Mouse (Mus musculus) kidney, postnatal 0 days (tissue): ENCODE results near the gene Pdk1. TPM values are rescaled to one million over a fixed set of nuclear protein-coding genes. Genes with fewer than 3 reads are reported as not detected.
"Not testable (repeated sequence)": the region's sequence is repeated elsewhere in the genome, so short reads cannot be mapped to it uniquely, and the experiment has no call there.

Experiments used
- ATAC-seq: fragments of 200-750 bp; cut with Nextera tagmentation; replicated peaks from 2 replicates; pipeline ENCODE4 v1.8.0; 2017; ENCODE audit warnings: low read depth, moderate number of reproducible peaks, moderate TSS enrichment, moderate library complexity; ENCODE audit not compliant: low FRiP score
- DNase-seq: peaks from one replicate; pipeline ENCODE4 v3.0.0-alpha.2; 2016; ENCODE audit warnings: low spot score
- H3K27ac ChIP-seq: fragments of 300-500 bp; sonication (generic); 2 replicates; pipeline ENCODE4 v1.5.1; 2014; ENCODE audit warnings: mild to moderate bottlenecking
- H3K27me3 ChIP-seq: fragments of 300-500 bp; sonication (generic); 2 replicates; pipeline ENCODE4 v1.6.1; 2014; ENCODE audit warnings: low read length, mixed read lengths; ENCODE audit not compliant: insufficient read depth
- H3K36me3 ChIP-seq: fragments of 300-500 bp; sonication (generic); 2 replicates; pipeline ENCODE4 v1.6.1; 2014; ENCODE audit warnings: low read length, mixed read lengths; ENCODE audit not compliant: insufficient read depth
- H3K4me1 ChIP-seq: fragments of 300-500 bp; sonication (generic); replicated peaks from 2 replicates; pipeline ENCODE4 v1.6.1; 2014; ENCODE audit warnings: antibody characterized with exemption, low read length, mixed read lengths; ENCODE audit not compliant: insufficient read depth
- H3K4me2 ChIP-seq: fragments of 300-500 bp; sonication (generic); 2 replicates; pipeline ENCODE4 v1.6.1; 2014; ENCODE audit warnings: mild to moderate bottlenecking, low read length, moderate library complexity, mixed read lengths
- H3K4me3 ChIP-seq: fragments of 300-500 bp; sonication (generic); replicated peaks from 2 replicates; pipeline ENCODE4 v1.5.1; 2014; ENCODE audit warnings: low read depth, low read length
- H3K9ac ChIP-seq: fragments of 300-500 bp; sonication (generic); 2 replicates; pipeline ENCODE4 v1.6.1; 2014; ENCODE audit warnings: low read depth, low read length
- H3K9me3 ChIP-seq: fragments of 300-500 bp; sonication (generic); replicated peaks from 2 replicates; pipeline ENCODE4 v1.6.1; 2016; ENCODE audit warnings: low read length, inconsistent platforms, mixed read lengths
- CTCF ChIP-seq: IDR thresholded peaks from 2 replicates; pipeline ENCODE4 v1.5.1; 2016; ENCODE audit warnings: antibody characterized with exemption, low read depth, mild to moderate bottlenecking, moderate library complexity
- WGBS: fragments of 180-500 bp; shearing (Covaris S2); extraction: QIAGEN DNeasy Blood & Tissue Kit; methylation state at CpG from one replicate; pipeline ENCODE4 v1.1.7; 2014; 5-methylcytosine and 5-hydroxymethylcytosine counted together
- polyA plus RNA-seq: library from polyadenylated mRNA; unstranded; fragments of >200 nt; fragmentation: Nextera tagmentation; extraction: Ambion mirVana; gene quantifications from 2 replicates; pipeline ENCODE4 v1.2.1, GENCODE M21; 2015

The Pdk1 gene
- polyA plus RNA-seq, 1 experiment from 2014 or later: 39.6 TPM

GRCm38 (mm10) chr2:71913911-71914310 is 40.9 kb downstream of the Pdk1 start:
- no peak for TF ChIP-seq CTCF
- no peak for ATAC-seq
- DNase-seq: no peak

DNA sequence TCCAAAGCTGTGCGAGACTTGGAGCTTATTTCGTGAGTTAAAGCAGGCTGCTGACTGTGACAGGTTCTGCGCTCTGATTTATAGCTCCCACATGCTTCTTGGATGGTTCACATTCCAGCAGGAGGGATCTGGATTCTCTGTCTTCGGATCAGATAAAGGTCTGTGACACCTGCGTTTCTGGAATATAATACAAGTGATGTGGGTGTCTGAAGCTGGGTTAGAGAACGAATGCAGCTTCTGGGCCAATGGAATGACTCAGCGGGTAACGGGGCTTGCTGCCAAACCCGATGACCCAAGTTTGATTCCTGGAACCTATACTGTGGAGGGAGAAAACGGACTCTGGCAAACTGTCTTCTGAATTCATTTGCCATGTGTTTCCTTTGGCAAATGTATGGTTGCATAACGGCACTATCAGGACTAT is 46.2 kb downstream of the Pdk1 start:
- ATAC-seq: peak; percentile 49; the same call in 1 of the 2 replicates
- Histone ChIP-seq H3K4me2 (no peak overlapping the region), H3K9ac (no peak overlapping the region), H3K27me3 (no peaks in the 10 kb centered on the region), H3K4me3 (no peak overlapping the region), H3K4me1 (no peaks in the 10 kb centered on the region), H3K27ac (no peak overlapping the region), H3K9me3 (no peaks in the 10 kb centered on the region), H3K36me3 (no peaks in the 10 kb centered on the region)
- WGBS: 27% methylated on average over 11 of the region's 11 CpGs
- DNase-seq: peak; percentile 78
- no peak for TF ChIP-seq CTCF

More at GRCm38 (mm10) chr2:71913911-71914310, 40.9 kb downstream of the Pdk1 start:
- Histone ChIP-seq H3K4me2 (no peak overlapping the region), H3K4me3 (no peak overlapping the region), H3K27ac (no peak overlapping the region), H3K36me3 (no peaks in the 10 kb centered on the region), H3K27me3 (no peaks in the 10 kb centered on the region), H3K9ac (no peak overlapping the region), H3K9me3 (no peaks in the 10 kb centered on the region), H3K4me1 (no peaks in the 10 kb centered on the region)
- WGBS: 76% methylated on average over 10 of the region's 10 CpGs

DNA sequence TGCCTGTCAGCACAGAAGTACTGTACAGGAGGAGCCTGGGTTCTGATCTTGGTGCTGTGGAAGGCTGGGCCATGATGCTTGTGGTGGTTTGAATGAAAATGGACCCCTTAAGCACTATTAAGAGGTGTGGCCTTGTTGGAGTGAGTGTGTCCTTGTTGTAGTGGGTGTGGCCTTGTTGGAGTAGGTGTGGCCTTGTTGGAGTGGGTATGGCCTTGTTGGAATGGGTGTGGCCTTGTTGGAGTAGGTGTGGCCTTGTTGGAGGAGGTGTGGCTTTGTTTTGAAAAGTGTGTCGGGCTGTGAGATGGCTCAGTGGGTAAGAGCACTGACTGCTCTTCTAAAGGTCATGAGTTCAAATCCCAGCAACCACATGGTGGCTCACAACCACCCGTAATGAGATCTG is 51.9 kb downstream of the Pdk1 start:
- H3K27ac ChIP-seq, H3K9ac ChIP-seq, ATAC-seq, H3K4me1 ChIP-seq, DNase-seq, H3K9me3 ChIP-seq, H3K4me2 ChIP-seq, H3K4me3 ChIP-seq, H3K36me3 ChIP-seq, H3K27me3 ChIP-seq: not testable (repeated sequence)
- WGBS: 98% methylated on average over 2 of the region's 2 CpGs

GRCm38 (mm10) chr2:71934046-71934445 is 61.0 kb downstream of the Pdk1 start:
- DNase-seq: no peak
- no peaks in the 10 kb centered on the region for H3K4me1 ChIP-seq
- H3K27ac ChIP-seq: no peak overlapping the region

GRCm38 (mm10) chr2:71936711-71937110 is 63.7 kb downstream of the Pdk1 start:
- H3K4me2 ChIP-seq: no peak overlapping the region
- ATAC-seq (no peak), DNase-seq (no peak)
- no peak overlapping the region for H3K27ac ChIP-seq
- H3K27me3 ChIP-seq: no peaks in the 10 kb centered on the region
- no peak for TF ChIP-seq CTCF
- no peaks in the 10 kb centered on the region for H3K9me3 ChIP-seq
- no peaks in the 10 kb centered on the region for H3K36me3 ChIP-seq
- H3K9ac ChIP-seq: no peak overlapping the region
- 100% methylated on average over 1 of the region's 1 CpGs for WGBS
- no peaks in the 10 kb centered on the region for H3K4me1 ChIP-seq
- no peak overlapping the region for H3K4me3 ChIP-seq

More at GRCm38 (mm10) chr2:71934046-71934445, 61.0 kb downstream of the Pdk1 start:
- no peak overlapping the region for H3K4me2 ChIP-seq
- no peak overlapping the region for H3K4me3 ChIP-seq
- H3K9me3 ChIP-seq: no peaks in the 10 kb centered on the region
- H3K9ac ChIP-seq: no peak overlapping the region
- H3K36me3 ChIP-seq: no peaks in the 10 kb centered on the region
- no peaks in the 10 kb centered on the region for H3K27me3 ChIP-seq
- 86% methylated on average over 8 of the region's 8 CpGs for WGBS
- ATAC-seq: no peak
- no peak for TF ChIP-seq CTCF

- ATAC-seq: no peak
Observed at GRCm38 (mm10) chr2:71937649-71938308, 64.8 kb downstream of the Pdk1 start.

More at GRCm38 (mm10) chr2:71937649-71938308, 64.8 kb downstream of the Pdk1 start:
- H3K4me3 ChIP-seq: no peak overlapping the region
- no peaks in the 10 kb centered on the region for H3K9me3 ChIP-seq
- no peaks in the 10 kb centered on the region for H3K27me3 ChIP-seq
- no peaks in the 10 kb centered on the region for H3K36me3 ChIP-seq
- H3K27ac ChIP-seq: no peak overlapping the region
- 84% methylated on average over 3 of the region's 3 CpGs for WGBS
- TF ChIP-seq CTCF: no peak
- no peak overlapping the region for H3K9ac ChIP-seq
- H3K4me2 ChIP-seq: no peak overlapping the region
- no peak for DNase-seq
- H3K4me1 ChIP-seq: no peaks in the 10 kb centered on the region
